Mouse (Mus musculus) bone marrow, adult 2 months (tissue): Measurements from ENCODE around the gene Negr1.

Experiments used
- CTCF ChIP-seq: fragments of 200-500 bp; IDR thresholded peaks from 2 replicates; pipeline ENCODE4 v1.5.1; 2011; ENCODE audit warnings: low read length, control low read depth; ENCODE audit not compliant: control insufficient read depth, insufficient read depth
- POLR2A ChIP-seq: fragments of 200-500 bp; IDR thresholded peaks from 2 replicates; pipeline ENCODE4 v1.6.1; 2011; ENCODE audit warnings: low read depth, mild to moderate bottlenecking, control low read depth, low read length, borderline replicate concordance; ENCODE audit not compliant: control insufficient read depth

- TF ChIP-seq CTCF (no peak), POLR2A (no peak)
These were observed 645.2 kb downstream of the Negr1 start for GRCm38 (mm10) chr3:157206752-157207151.
